Mouse (Mus musculus) stomach, embryonic 14.5 days (tissue): ENCODE data around the gene Esrra. TPM values are rescaled to one million over a fixed set of nuclear protein-coding genes. Genes with fewer than 3 reads are reported as not detected.
"Not testable (repeated sequence)": the region's sequence is repeated elsewhere in the genome, so short reads cannot be mapped to it uniquely, and the experiment has no call there.

Experiments
- ATAC-seq: fragments of 200-750 bp; cut with Nextera tagmentation; 2 replicates; pipeline ENCODE4 v1.8.0; 2017; ENCODE audit warnings: low read depth, moderate TSS enrichment; ENCODE audit not compliant: insufficient number of reproducible peaks, insufficient read depth, low FRiP score
- H3K27ac ChIP-seq: fragments of 300-500 bp; sonication (generic); 2 replicates; pipeline ENCODE4 v1.5.1; 2014; ENCODE audit warnings: mild to moderate bottlenecking, low read length, moderate library complexity, mixed read lengths
- H3K27me3 ChIP-seq: fragments of 300-500 bp; sonication (generic); 2 replicates; pipeline ENCODE4 v1.6.1; 2014; ENCODE audit warnings: low read length, control low read depth, mixed read lengths; ENCODE audit not compliant: control insufficient read depth, insufficient read depth
- H3K36me3 ChIP-seq: fragments of 300-500 bp; sonication (generic); 2 replicates; pipeline ENCODE4 v1.6.1; 2014; ENCODE audit warnings: mild to moderate bottlenecking, control low read depth, low read length, moderate library complexity, mixed read lengths; ENCODE audit not compliant: control insufficient read depth, insufficient read depth
- H3K4me1 ChIP-seq: fragments of 300-500 bp; sonication (generic); 2 replicates; pipeline ENCODE4 v1.6.1; 2014; ENCODE audit warnings: low read length, control low read depth, mixed read lengths; ENCODE audit not compliant: control insufficient read depth, insufficient read depth
- H3K4me2 ChIP-seq: fragments of 300-500 bp; sonication (generic); replicated peaks from 2 replicates; pipeline ENCODE4 v1.6.1; 2014; ENCODE audit warnings: low read depth, low read length, control low read depth
- H3K4me3 ChIP-seq: fragments of 300-500 bp; sonication (generic); 2 replicates; pipeline ENCODE4 v1.5.1; 2014; ENCODE audit warnings: low read depth, low read length, control low read depth
- H3K9ac ChIP-seq: fragments of 300-500 bp; sonication (generic); replicated peaks from 2 replicates; pipeline ENCODE4 v1.6.1; 2014; ENCODE audit warnings: low read depth, mild to moderate bottlenecking, control low read depth, low read length, moderate library complexity, mixed read lengths
- H3K9me3 ChIP-seq: fragments of 300-500 bp; sonication (generic); 2 replicates; pipeline ENCODE4 v1.6.1; 2016; ENCODE audit warnings: low read depth, low read length, control low read depth; ENCODE audit not compliant: control insufficient read depth
- WGBS: fragments of 180-500 bp; shearing (Covaris S2); extraction: QIAGEN DNeasy Blood & Tissue Kit; methylation state at CpG from one replicate; pipeline ENCODE4 v1.1.7; 2014; 5-methylcytosine and 5-hydroxymethylcytosine counted together
- polyA plus RNA-seq: library from polyadenylated mRNA; unstranded; fragments of >200 nt; fragmentation: Nextera tagmentation; extraction: Ambion mirVana; gene quantifications from 2 replicates; pipeline ENCODE4 v1.2.1, GENCODE M21; 2014

The Esrra gene
- polyA plus RNA-seq, 1 experiment from 2014 or later: 6.8 TPM

DNA sequence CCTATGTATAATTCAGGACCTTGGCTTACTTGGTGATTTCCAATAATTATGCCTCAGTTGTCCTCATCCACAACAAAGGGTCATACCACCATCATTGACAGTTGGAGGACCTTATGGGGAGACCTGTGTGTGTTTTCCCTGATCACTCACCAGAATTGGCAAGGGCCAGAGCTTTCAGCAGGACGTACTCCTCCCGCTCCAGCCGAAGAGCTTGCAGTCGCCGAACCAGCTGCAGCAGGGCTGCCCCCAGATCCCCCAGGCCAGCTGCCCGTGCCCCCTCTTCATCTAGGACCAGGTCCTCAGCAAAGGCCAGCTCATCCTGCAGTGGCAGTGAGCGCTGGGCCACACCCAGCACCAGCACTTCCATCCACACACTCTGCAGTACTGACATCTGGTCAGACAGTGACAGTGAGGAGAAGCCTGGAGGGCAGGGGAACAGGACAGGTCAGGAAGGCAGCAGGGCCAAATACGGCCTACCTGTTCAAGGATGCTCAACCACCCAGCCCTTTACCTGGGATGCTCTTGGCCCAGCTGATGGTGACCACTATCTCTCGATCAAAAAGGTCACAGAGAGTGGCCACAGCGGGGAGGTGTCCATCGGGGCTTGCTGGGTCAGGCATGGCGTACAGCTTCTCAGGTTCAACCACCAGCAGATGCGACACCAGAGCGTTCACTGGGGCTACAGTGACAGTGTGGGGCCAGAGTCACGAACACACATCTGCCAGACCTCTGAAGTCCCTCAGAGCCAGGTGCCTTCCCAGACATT is 9.2 kb downstream of the Esrra start:
- Histone ChIP-seq H3K27me3 (no peaks in the 10 kb centered on the region), H3K4me1 (peaks cover 20% of the 10 kb centered on the region; the same call in 1 of the 2 replicates), H3K4me2 (no peak overlapping the region), H3K4me3 (no peak overlapping the region), H3K9ac (no peak overlapping the region), H3K27ac (no peak overlapping the region), H3K9me3 (no peaks in the 10 kb centered on the region), H3K36me3 (peaks cover 24% of the 10 kb centered on the region)
- ATAC-seq: no peak
- WGBS: 88% methylated on average over 15 of the region's 15 CpGs

DNA sequence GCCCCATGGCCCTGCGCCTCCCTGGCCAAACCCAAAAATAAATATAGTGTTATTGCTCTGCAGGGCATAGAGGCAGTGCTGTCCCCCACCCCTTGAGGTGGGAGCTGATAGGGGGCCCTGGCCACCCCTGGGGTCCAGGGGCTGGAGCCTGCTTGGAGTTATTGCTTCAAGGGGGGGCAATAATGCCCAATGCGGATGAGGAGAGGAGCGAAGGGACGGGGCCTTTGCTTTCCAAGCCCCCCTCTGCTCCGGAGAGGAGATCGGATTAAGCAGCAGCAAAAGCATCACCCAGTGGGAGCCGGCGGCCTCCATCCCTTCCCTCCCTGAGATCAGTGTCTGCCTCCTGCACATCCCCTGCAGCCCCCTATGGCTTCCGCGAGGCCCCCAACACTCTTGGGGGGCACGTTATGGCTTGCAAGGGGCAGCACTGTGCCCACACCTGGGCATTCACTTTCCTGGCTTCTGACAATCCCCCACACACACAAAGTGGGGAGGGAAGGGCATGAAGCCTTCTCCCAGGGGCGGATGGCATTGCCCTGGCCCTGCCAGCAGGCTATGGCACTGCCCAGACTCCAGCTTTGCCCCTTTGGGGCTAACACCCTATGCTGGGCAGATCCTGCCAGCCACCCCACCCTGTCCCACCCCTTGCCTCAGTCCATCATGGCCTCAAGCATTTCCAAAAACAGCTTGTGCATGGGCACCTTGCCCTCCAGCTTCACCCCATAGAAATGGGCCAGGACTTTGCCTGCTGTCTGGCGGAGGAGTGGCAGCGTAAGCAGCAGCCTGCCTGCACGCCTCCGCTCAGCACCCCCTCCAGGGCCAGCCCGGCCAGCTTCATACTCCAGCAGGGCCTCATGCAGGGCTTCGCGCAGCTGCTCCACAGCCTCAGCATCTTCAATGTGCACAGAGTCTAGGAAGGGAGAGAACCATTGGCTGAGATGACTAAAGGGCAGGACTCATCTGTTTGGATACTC is 10.2 kb downstream of the Esrra start:
- peaks cover 20% of the 10 kb centered on the region; the same call in 1 of the 2 replicates for H3K4me1 ChIP-seq
- peak overlapping the region; percentile 88 for H3K4me2 ChIP-seq
- 88% methylated on average over 19 of the region's 19 CpGs for WGBS
- H3K9ac ChIP-seq: no peak overlapping the region; the same call in 1 of the 2 replicates
- peak overlapping the region; percentile 57; the same call in 1 of the 2 replicates for H3K4me3 ChIP-seq
- peaks cover 31% of the 10 kb centered on the region for H3K36me3 ChIP-seq
- no peak for ATAC-seq
- H3K9me3 ChIP-seq: no peaks in the 10 kb centered on the region
- no peaks in the 10 kb centered on the region for H3K27me3 ChIP-seq
- no peak overlapping the region for H3K27ac ChIP-seq

DNA sequence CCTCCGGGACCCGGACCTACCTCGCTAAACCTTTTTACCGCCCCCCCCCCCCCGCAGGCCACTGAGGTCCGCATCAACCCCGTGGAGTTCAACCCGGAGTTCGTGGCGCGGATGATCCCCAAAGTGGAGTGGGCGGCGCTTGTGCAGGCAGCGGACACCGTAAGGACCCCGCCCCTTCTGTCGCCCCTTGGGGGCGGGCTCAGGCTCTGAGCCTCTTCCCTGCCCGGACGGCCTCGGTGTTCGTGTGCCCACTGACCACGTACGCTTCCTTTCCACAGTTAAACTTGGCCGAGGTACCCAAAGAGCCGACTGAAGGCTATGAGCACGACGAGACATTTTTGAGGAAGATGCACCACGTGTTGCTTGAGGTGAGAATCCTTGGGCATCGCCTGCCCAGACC is 11.3 kb downstream of the Esrra start:
- WGBS: under 1% methylated on average over 30 of the region's 30 CpGs
- H3K9me3 ChIP-seq: not testable (repeated sequence)
- peak; percentile 34; the same call in 1 of the 2 replicates for ATAC-seq

DNA sequence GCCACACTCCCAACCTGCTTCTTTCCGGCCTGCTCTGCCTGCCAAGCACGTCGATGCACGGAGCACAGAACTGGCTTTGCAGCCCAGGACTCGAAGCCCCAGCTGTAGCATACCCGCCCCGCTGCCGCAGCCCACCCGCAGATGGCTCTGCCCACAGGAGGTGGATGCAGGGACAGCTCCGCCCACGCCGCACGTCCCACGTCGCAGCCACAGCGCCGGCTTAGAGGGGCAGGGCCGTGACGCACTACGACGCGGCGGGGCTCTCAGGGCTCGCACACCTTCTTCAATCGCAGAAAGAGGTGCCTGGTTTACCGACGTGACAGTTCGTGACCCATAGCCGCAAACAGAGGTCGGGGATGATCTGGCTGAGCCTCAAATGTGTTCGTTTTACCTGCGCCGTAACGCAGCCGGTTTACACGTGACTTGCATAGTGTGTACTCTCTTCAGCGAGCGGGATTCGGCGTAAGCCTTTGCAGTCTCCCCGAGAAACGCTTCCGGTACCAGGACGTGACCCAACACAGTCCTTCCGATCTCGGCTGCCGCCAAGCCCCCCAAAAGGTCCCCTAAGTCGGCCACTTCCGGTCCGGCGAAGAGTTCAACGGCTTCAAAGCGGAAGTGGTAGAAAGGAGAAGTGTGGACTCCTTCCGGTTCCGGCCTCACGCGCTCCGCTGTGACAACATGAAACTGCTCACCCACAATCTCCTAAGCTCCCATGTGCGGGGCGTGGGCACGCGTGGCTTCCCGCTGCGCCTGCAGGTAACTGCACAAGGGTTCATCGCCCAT is 11.9 kb downstream of the Esrra start, which contains the start of the genes Trmt112 and Prdx5:
Gene Trmt112 (plus strand): TSS at position 192 of the 783 bp plus-strand sequence.
Gene Prdx5 (minus strand): TSS at position 600 of the 783 bp plus-strand sequence.
- ATAC-seq: peak; percentile 91
- Histone ChIP-seq H3K9ac (peak within 1 kb of the TSS; percentile 45), H3K9me3 (no peaks in the 10 kb centered on the region), H3K4me2 (peak within 1 kb of the TSS; percentile 88), H3K4me3 (peak within 1 kb of the TSS; percentile 57), H3K4me1 (peaks cover 20% of the 10 kb centered on the region; the same call in 1 of the 2 replicates), H3K27ac (peak within 1 kb of the TSS; percentile 99), H3K27me3 (no peaks in the 10 kb centered on the region), H3K36me3 (peaks cover 40% of the 10 kb centered on the region)
- under 1% methylated on average over 65 of the region's 65 CpGs for WGBS

More for the DNA sequence above, 11.3 kb downstream of the Esrra start:
- not testable (repeated sequence) for H3K27me3 ChIP-seq
- H3K4me3 ChIP-seq: peak overlapping the region; percentile 57
- H3K4me2 ChIP-seq: peak overlapping the region; percentile 88
- peak overlapping the region; percentile 45 for H3K9ac ChIP-seq
- peak overlapping the region; percentile 99 for H3K27ac ChIP-seq
- H3K36me3 ChIP-seq: peaks cover 38% of the 10 kb centered on the region
- H3K4me1 ChIP-seq: peaks cover 20% of the 10 kb centered on the region; the same call in 1 of the 2 replicates

DNA sequence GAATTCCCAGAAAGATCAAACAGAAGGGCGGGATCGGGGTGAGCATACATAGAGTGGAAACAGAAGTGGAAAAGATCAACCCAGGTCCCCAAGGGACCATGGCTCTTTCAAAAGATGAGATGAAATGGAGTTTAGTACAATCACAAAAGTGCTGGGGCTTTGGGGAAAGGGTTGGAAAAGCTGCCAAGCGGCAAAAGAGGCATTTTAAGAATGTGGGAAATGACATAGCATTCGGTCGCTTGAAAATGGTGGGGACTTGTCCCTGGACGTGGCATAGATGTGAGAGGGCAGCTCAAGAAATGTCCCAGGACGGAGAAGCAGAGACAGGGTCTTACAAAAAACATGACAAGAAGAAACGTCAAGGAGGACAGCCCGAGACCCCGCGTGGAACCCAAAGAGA is 12.6 kb downstream of the Esrra start:
- Histone ChIP-seq H3K27ac (peak overlapping the region; percentile 99), H3K27me3 (no peaks in the 10 kb centered on the region), H3K9ac (peak overlapping the region; percentile 45), H3K4me1 (peaks cover 20% of the 10 kb centered on the region; the same call in 1 of the 2 replicates), H3K36me3 (peaks cover 40% of the 10 kb centered on the region), H3K4me2 (peak overlapping the region; percentile 88), H3K4me3 (peak overlapping the region; percentile 57), H3K9me3 (no peaks in the 10 kb centered on the region)
- 6% methylated on average over 11 of the region's 11 CpGs for WGBS
- ATAC-seq: no peak

DNA sequence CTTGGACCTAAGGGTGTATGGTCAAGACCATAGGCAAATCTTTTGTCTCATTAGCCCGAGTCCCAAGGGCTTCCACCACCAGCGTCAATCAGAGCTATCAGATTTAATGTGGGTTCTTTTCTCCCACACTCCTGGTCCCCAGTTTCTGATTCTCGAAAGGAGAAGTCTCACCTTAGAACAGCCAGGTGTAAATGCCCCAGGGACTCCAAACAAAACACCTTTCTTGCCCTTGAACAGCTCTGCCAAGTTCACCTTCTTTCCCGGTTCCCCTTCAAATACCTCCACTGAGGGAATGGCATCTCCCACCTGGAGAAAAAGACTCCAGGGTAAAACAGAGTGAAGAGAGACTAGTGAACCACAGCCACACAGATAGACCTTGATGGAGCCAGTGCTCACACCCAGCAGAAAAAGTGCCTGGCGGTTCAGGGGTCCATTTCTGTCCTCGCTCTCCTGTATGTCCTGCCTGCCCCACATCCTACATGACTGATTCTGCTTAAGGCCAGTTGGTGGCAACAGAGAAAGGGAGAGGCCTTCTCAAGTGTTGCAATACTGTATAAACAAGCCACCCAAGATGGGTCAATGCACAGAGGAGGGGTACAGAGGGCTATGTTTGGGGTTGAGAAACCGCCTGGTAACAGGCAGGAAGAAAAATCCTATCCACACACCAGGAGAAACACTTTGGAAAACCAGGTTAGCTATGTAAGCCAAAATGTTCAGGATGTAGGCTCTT is 13.6 kb downstream of the Esrra start:
- peaks cover 35% of the 10 kb centered on the region for H3K36me3 ChIP-seq
- H3K4me1 ChIP-seq: peaks cover 20% of the 10 kb centered on the region; the same call in 1 of the 2 replicates
- ATAC-seq: no peak
- WGBS: 79% methylated on average over 7 of the region's 7 CpGs
- peak overlapping the region; percentile 45 for H3K9ac ChIP-seq
- H3K9me3 ChIP-seq: no peaks in the 10 kb centered on the region
- peak overlapping the region; percentile 57 for H3K4me3 ChIP-seq
- H3K27ac ChIP-seq: no peak overlapping the region
- peak overlapping the region; percentile 88 for H3K4me2 ChIP-seq
- H3K27me3 ChIP-seq: no peaks in the 10 kb centered on the region

DNA sequence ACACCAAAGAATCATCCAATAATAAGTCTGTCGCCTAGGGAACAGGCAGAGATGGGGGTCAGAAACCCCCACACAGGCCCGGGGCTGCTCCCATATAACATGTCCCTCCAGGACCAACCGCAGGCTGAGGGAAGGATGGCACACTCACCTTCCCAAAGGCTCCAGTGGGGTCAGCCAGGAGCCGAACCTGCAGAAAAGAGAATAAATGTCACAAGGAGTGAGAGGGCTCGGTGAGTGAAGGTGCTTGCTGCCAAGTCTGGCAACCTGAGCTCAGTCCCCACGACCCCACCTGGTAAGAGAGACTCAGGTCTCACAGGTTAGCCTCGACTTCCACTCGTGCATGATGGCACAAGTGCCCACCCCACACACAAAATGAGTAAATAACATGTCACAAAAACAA is 14.5 kb downstream of the Esrra start:
- H3K4me2 ChIP-seq: no peak overlapping the region
- H3K27ac ChIP-seq: no peak overlapping the region
- peaks cover 20% of the 10 kb centered on the region; the same call in 1 of the 2 replicates for H3K4me1 ChIP-seq
- WGBS: 87% methylated on average over 8 of the region's 8 CpGs
- no peak overlapping the region for H3K4me3 ChIP-seq
- no peak for ATAC-seq
- H3K9ac ChIP-seq: no peak overlapping the region
- H3K36me3 ChIP-seq: peaks cover 27% of the 10 kb centered on the region
- no peaks in the 10 kb centered on the region for H3K27me3 ChIP-seq
- no peaks in the 10 kb centered on the region for H3K9me3 ChIP-seq
